Mouse (Mus musculus): ENCODE results near the gene Ghrh. TPM values are rescaled to one million over a fixed set of nuclear protein-coding genes. Genes with fewer than 3 reads are reported as not detected.

The Ghrh gene
- polyA plus RNA-seq, 1 experiment from 2014 or later: 1.00 TPM

- WGBS: 33% methylated on average over 11 of the region's 11 CpGs
- peaks cover 64% of the 10 kb centered on the region for H3K4me1 ChIP-seq
- ATAC-seq (ENCODE audit: low FRiP score): peak; percentile 45
Observed at GRCm38 (mm10) chr2:157341554-157342270, 5.6 kb downstream of the Ghrh start.

GRCm38 (mm10) chr2:157340221-157340741, 7.0 kb downstream of the Ghrh start:
- H3K9ac ChIP-seq: peak overlapping the region; percentile 42; the same call in 1 of the 2 replicates
- no peaks in the 10 kb centered on the region for H3K27me3 ChIP-seq
- no peaks in the 10 kb centered on the region for H3K36me3 ChIP-seq (replicated peaks)
- H3K4me3 ChIP-seq (replicated peaks): no peak overlapping the region
- 5% methylated on average over 7 of the region's 7 CpGs for WGBS
- H3K4me2 ChIP-seq: no peak overlapping the region
- ATAC-seq (ENCODE audit: low FRiP score): peak; percentile 82
- H3K4me1 ChIP-seq: peaks cover 58% of the 10 kb centered on the region
- peak overlapping the region; percentile 98 for H3K27ac ChIP-seq
- no peaks in the 10 kb centered on the region for H3K9me3 ChIP-seq

More at GRCm38 (mm10) chr2:157341554-157342270, 5.6 kb downstream of the Ghrh start:
- H3K36me3 ChIP-seq (replicated peaks): no peaks in the 10 kb centered on the region
- H3K27me3 ChIP-seq: no peaks in the 10 kb centered on the region
- H3K9me3 ChIP-seq: no peaks in the 10 kb centered on the region
- peak overlapping the region; percentile 49 for H3K9ac ChIP-seq
- H3K27ac ChIP-seq: peak overlapping the region; percentile 98
- no peak overlapping the region for H3K4me2 ChIP-seq
- H3K4me3 ChIP-seq (replicated peaks): no peak overlapping the region

GRCm38 (mm10) chr2:157339532-157339931, 7.8 kb downstream of the Ghrh start:
- WGBS: 32% methylated on average over 7 of the region's 7 CpGs
- 0 out of 2 replicates have a peak overlapping the region, but pooled peaks have one; percentile 12 for H3K9ac ChIP-seq

GRCm38 (mm10) chr2:157338663-157339062, 8.6 kb downstream of the Ghrh start:
- H3K9ac ChIP-seq: no peak overlapping the region
- no peaks in the 10 kb centered on the region for H3K9me3 ChIP-seq
- H3K4me3 ChIP-seq (replicated peaks): no peak overlapping the region
- no peak overlapping the region for H3K4me2 ChIP-seq
- H3K4me1 ChIP-seq: peaks cover 56% of the 10 kb centered on the region
- H3K27me3 ChIP-seq: no peaks in the 10 kb centered on the region
- peak overlapping the region; percentile 98 for H3K27ac ChIP-seq
- 32% methylated on average over 5 of the region's 5 CpGs for WGBS
- no peak for ATAC-seq (ENCODE audit: low FRiP score)
- H3K36me3 ChIP-seq (replicated peaks): no peaks in the 10 kb centered on the region

More at GRCm38 (mm10) chr2:157339532-157339931, 7.8 kb downstream of the Ghrh start:
- H3K27ac ChIP-seq: peak overlapping the region; percentile 98
- no peaks in the 10 kb centered on the region for H3K27me3 ChIP-seq
- peaks cover 58% of the 10 kb centered on the region for H3K4me1 ChIP-seq
- no peaks in the 10 kb centered on the region for H3K9me3 ChIP-seq
- H3K36me3 ChIP-seq (replicated peaks): no peaks in the 10 kb centered on the region
- no peak for ATAC-seq (ENCODE audit: low FRiP score)
- H3K4me2 ChIP-seq: 0 out of 2 replicates have a peak overlapping the region, but pooled peaks have one; percentile 4
- no peak overlapping the region for H3K4me3 ChIP-seq (replicated peaks)

GRCm38 (mm10) chr2:157332059-157332458, 15.2 kb downstream of the Ghrh start:
- no peak for ATAC-seq (ENCODE audit: low FRiP score)
- Histone ChIP-seq H3K4me2 (no peak overlapping the region), H3K9ac (no peak overlapping the region), H3K9me3 (no peaks in the 10 kb centered on the region), H3K27me3 (no peaks in the 10 kb centered on the region), H3K27ac (peak overlapping the region; percentile 93), H3K4me1 (peaks cover 49% of the 10 kb centered on the region), H3K36me3 (replicated peaks) (peaks cover 13% of the 10 kb centered on the region; the same call in 1 of the 2 replicates), H3K4me3 (replicated peaks) (no peak overlapping the region)
- WGBS: 84% methylated on average over 5 of the region's 5 CpGs

GRCm38 (mm10) chr2:157328570-157328969, 18.7 kb downstream of the Ghrh start:
- ATAC-seq (ENCODE audit: low FRiP score): peak; percentile 88
- 4% methylated on average over 11 of the region's 11 CpGs for WGBS
- H3K4me1 ChIP-seq: peaks cover 47% of the 10 kb centered on the region
- H3K4me3 ChIP-seq (replicated peaks): no peak overlapping the region
- no peaks in the 10 kb centered on the region for H3K27me3 ChIP-seq
- H3K4me2 ChIP-seq: peak overlapping the region; percentile 15
- H3K27ac ChIP-seq: peak overlapping the region; percentile 93
- H3K36me3 ChIP-seq (replicated peaks): peaks cover 47% of the 10 kb centered on the region
- no peak overlapping the region for H3K9ac ChIP-seq
- no peaks in the 10 kb centered on the region for H3K9me3 ChIP-seq

- no peaks in the 10 kb centered on the region for H3K27me3 ChIP-seq
- no peaks in the 10 kb centered on the region for H3K9me3 ChIP-seq
- H3K4me2 ChIP-seq: peak overlapping the region; percentile 15
- peak; percentile 78 for ATAC-seq (ENCODE audit: low FRiP score)
- H3K36me3 ChIP-seq (replicated peaks): peaks cover 51% of the 10 kb centered on the region
- H3K4me1 ChIP-seq: peaks cover 47% of the 10 kb centered on the region
- H3K27ac ChIP-seq: peak overlapping the region; percentile 93
- H3K4me3 ChIP-seq (replicated peaks): no peak overlapping the region
- 3% methylated on average over 5 of the region's 5 CpGs for WGBS
- H3K9ac ChIP-seq: no peak overlapping the region
Observed at GRCm38 (mm10) chr2:157328106-157328505, 19.2 kb downstream of the Ghrh start.

GRCm38 (mm10) chr2:157325238-157325637, 22.1 kb downstream of the Ghrh start:
- no peaks in the 10 kb centered on the region for H3K27me3 ChIP-seq
- peak overlapping the region; percentile 93; the same call in 1 of the 2 replicates for H3K27ac ChIP-seq
- 77% methylated on average over 2 of the region's 2 CpGs for WGBS
- H3K4me3 ChIP-seq (replicated peaks): no peak overlapping the region
- H3K4me1 ChIP-seq: peaks cover 32% of the 10 kb centered on the region
- H3K9me3 ChIP-seq: no peaks in the 10 kb centered on the region
- no peak for ATAC-seq (ENCODE audit: low FRiP score)
- H3K4me2 ChIP-seq: no peak overlapping the region
- H3K36me3 ChIP-seq (replicated peaks): peaks cover 80% of the 10 kb centered on the region
- H3K9ac ChIP-seq: no peak overlapping the region

GRCm38 (mm10) chr2:157322029-157322766, 25.1 kb downstream of the Ghrh start:
- Histone ChIP-seq H3K9ac (no peak overlapping the region), H3K27me3 (no peaks in the 10 kb centered on the region), H3K4me2 (no peak overlapping the region), H3K9me3 (no peaks in the 10 kb centered on the region), H3K4me3 (replicated peaks) (no peak overlapping the region), H3K27ac (peak overlapping the region; percentile 43; the same call in 1 of the 2 replicates), H3K36me3 (replicated peaks) (peaks cover 91% of the 10 kb centered on the region), H3K4me1 (peaks cover 3% of the 10 kb centered on the region; the same call in 1 of the 2 replicates)
- WGBS: 86% methylated on average over 5 of the region's 5 CpGs
- no peak for ATAC-seq (ENCODE audit: low FRiP score)

GRCm38 (mm10) chr2:157320886-157321285, 26.4 kb downstream of the Ghrh start:
- Histone ChIP-seq H3K4me2 (no peak overlapping the region), H3K9ac (no peak overlapping the region), H3K27ac (no peak overlapping the region; the same call in 1 of the 2 replicates), H3K4me1 (0 out of 2 replicates have a peak, but pooled peaks cover 3% of the 10 kb centered on the region), H3K4me3 (replicated peaks) (no peak overlapping the region), H3K27me3 (no peaks in the 10 kb centered on the region), H3K36me3 (replicated peaks) (peaks cover 90% of the 10 kb centered on the region), H3K9me3 (no peaks in the 10 kb centered on the region)
- WGBS: 24% methylated on average over 5 of the region's 5 CpGs
- no peak for ATAC-seq (ENCODE audit: low FRiP score)

- Histone ChIP-seq H3K36me3 (replicated peaks) (peaks cover 89% of the 10 kb centered on the region), H3K4me1 (0 out of 2 replicates have a peak, but pooled peaks cover 3% of the 10 kb centered on the region), H3K4me2 (no peak overlapping the region), H3K4me3 (replicated peaks) (no peak overlapping the region), H3K27me3 (no peaks in the 10 kb centered on the region), H3K9ac (no peak overlapping the region), H3K9me3 (no peaks in the 10 kb centered on the region), H3K27ac (peak overlapping the region; percentile 46)
- no peak for ATAC-seq (ENCODE audit: low FRiP score)
- 60% methylated on average over 8 of the region's 8 CpGs for WGBS
Observed at GRCm38 (mm10) chr2:157320135-157320534, 27.2 kb downstream of the Ghrh start.

GRCm38 (mm10) chr2:157317220-157317619, 30.1 kb downstream of the Ghrh start:
- no peak overlapping the region for H3K4me2 ChIP-seq
- peaks cover 90% of the 10 kb centered on the region for H3K36me3 ChIP-seq (replicated peaks)
- H3K4me1 ChIP-seq: peaks cover 20% of the 10 kb centered on the region
- no peaks in the 10 kb centered on the region for H3K9me3 ChIP-seq
- WGBS: 95% methylated on average over 6 of the region's 6 CpGs
- H3K9ac ChIP-seq: no peak overlapping the region
- ATAC-seq (ENCODE audit: low FRiP score): no peak
- H3K4me3 ChIP-seq (replicated peaks): no peak overlapping the region
- H3K27ac ChIP-seq: 0 out of 2 replicates have a peak overlapping the region, but pooled peaks have one; percentile 46
- H3K27me3 ChIP-seq: no peaks in the 10 kb centered on the region
